Mouse (Mus musculus): ENCODE measurements around the gene Apool. TPM values are rescaled to one million over a fixed set of nuclear protein-coding genes. Genes with fewer than 3 reads are reported as not detected.

Gene Apool
- 81.9 and 85.8 TPM in 2 replicates for polyA plus RNA-seq (2014; fragmentation: Nextera tagmentation; extraction: Ambion mirVana)

DNA sequence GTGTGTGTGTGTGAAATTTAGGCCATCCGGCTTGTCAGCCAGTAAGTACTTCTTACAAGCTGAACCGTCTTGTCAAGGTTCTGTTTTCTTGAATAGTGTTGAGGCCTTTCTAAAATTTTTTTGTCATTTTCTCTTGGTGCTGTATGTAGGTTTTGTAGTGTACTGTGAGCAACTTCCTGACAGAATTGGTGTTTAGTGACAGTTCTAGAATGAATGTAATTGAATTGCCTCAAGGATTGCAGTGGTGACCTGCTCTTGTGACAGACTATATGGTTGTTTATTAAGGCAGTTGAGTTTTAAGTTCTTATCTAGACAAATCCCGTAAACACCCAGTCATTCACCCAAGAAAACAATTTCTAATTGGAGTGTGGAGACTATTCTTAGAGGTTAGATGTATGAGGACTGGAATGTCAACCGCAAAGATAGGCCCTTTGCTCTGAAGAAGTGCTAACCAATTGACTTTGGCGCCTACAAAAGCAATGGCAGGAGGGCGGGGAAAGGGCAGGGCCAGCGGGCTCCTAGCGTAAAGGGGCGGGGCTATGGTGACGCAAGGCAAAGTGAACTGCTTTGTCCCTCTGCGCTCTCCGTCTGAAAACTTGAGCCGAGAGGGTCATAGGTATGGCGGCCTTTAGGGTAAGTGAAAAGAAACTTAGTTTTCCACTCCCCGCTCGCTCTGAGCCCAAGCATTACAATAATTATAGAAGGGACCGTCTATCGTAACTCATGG lies at the start of gene Apool:
TSS of gene Apool (plus strand) at position 531 of the 727 bp plus-strand sequence.
- peak within 1 kb of the TSS; percentile 39 for H3K4me2 ChIP-seq (ENCODE audit: low read depth, low read length)
- WGBS: 24% methylated on average over 17 of the region's 18 CpGs

DNA sequence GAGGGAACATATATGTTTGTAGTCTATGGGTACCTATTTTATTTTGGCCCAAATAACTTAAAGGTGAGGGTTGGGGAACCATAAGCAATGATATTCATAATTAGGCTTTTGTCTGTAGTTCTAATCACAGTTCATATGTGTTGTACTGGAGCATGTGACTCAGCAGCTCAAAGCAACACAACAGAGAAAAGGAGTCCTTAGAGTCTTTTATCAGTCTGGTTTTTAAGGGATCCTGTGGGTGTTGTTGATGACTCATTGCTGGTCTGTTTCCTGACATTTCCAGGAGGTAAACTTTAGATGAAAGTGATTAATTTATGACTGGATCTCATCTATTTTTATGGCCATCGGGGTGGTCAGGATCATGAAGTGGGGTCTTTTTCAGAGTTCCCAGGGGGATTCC lies 37.6 kb upstream of the Apool start:
- Histone ChIP-seq H3K27ac (replicated peaks; ENCODE audit: low read depth, low read length) (no peak overlapping the region), H3K36me3 (replicated peaks; ENCODE audit: control insufficient read depth, insufficient read depth, low read depth, low read length) (no peaks in the 10 kb centered on the region), H3K4me1 (ENCODE audit: control insufficient read depth, insufficient read depth, low read length) (no peaks in the 10 kb centered on the region), H3K4me3 (ENCODE audit: low read depth, low read length) (no peak overlapping the region), H3K9me3 (replicated peaks; ENCODE audit: control insufficient read depth, low read length) (no peaks in the 10 kb centered on the region), H3K9ac (replicated peaks; ENCODE audit: low read length) (no peak overlapping the region), H3K27me3 (ENCODE audit: control insufficient read depth, insufficient read depth, low read length) (no peaks in the 10 kb centered on the region), H3K4me2 (ENCODE audit: low read depth, low read length) (no peak overlapping the region)
- ATAC-seq (replicated peaks; ENCODE audit: insufficient number of reproducible peaks, low FRiP score, low TSS enrichment, low read depth): no peak
- no peak for DNase-seq (ENCODE audit: low spot score)
- WGBS: 80% methylated on average over 1 of the region's 1 CpGs

More for the DNA sequence above, at the start of gene Apool:
- H3K36me3 ChIP-seq (replicated peaks; ENCODE audit: control insufficient read depth, insufficient read depth, low read depth, low read length): no peaks in the 10 kb centered on the region
- no peaks in the 10 kb centered on the region for H3K27me3 ChIP-seq (ENCODE audit: control insufficient read depth, insufficient read depth, low read length)
- H3K4me1 ChIP-seq (ENCODE audit: control insufficient read depth, insufficient read depth, low read length): no peaks in the 10 kb centered on the region
- peak within 1 kb of the TSS; percentile 71 for H3K9ac ChIP-seq (replicated peaks; ENCODE audit: low read length)
- ATAC-seq (replicated peaks; ENCODE audit: insufficient number of reproducible peaks, low FRiP score, low TSS enrichment, low read depth) (peak; percentile 94), DNase-seq (ENCODE audit: low spot score) (peak; percentile 90)
- peak within 1 kb of the TSS; percentile 52 for H3K4me3 ChIP-seq (ENCODE audit: low read depth, low read length)
- no peak within 1 kb of the TSS for H3K27ac ChIP-seq (replicated peaks; ENCODE audit: low read depth, low read length)
- H3K9me3 ChIP-seq (replicated peaks; ENCODE audit: control insufficient read depth, low read length): no peaks in the 10 kb centered on the region

DNA sequence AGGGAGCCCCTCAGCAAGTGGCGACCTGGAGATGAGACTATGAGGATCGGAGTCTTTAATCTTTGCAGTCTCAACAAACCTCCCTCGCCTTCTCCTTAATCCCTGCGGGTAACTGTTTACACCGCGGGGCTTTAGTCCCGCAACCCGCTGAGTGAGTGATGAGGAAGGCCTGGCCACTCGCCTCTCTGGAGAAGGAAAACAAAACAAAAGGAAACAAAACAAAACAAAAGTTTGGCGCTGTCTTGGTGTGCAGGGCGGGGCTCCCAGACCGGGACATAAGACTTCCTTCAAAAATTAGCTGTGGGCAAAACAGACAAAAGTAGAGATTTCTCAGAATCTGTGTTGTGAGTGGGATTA lies 375 bp downstream of the Apool start:
- H3K4me1 ChIP-seq (ENCODE audit: control insufficient read depth, insufficient read depth, low read length): no peaks in the 10 kb centered on the region
- DNase-seq (ENCODE audit: low spot score): peak; percentile 9
- ATAC-seq (replicated peaks; ENCODE audit: insufficient number of reproducible peaks, low FRiP score, low TSS enrichment, low read depth): peak; percentile 63; the same call in 1 of the 2 replicates
- H3K4me3 ChIP-seq (ENCODE audit: low read depth, low read length): peak overlapping the region; percentile 52
- no peaks in the 10 kb centered on the region for H3K9me3 ChIP-seq (replicated peaks; ENCODE audit: control insufficient read depth, low read length)
- H3K27me3 ChIP-seq (ENCODE audit: control insufficient read depth, insufficient read depth, low read length): no peaks in the 10 kb centered on the region
- 12% methylated on average over 12 of the region's 12 CpGs for WGBS
- peak overlapping the region; percentile 71 for H3K9ac ChIP-seq (replicated peaks; ENCODE audit: low read length)
- H3K36me3 ChIP-seq (replicated peaks; ENCODE audit: control insufficient read depth, insufficient read depth, low read depth, low read length): no peaks in the 10 kb centered on the region
- H3K4me2 ChIP-seq (ENCODE audit: low read depth, low read length): no peak overlapping the region; the same call in 1 of the 2 replicates
- no peak overlapping the region for H3K27ac ChIP-seq (replicated peaks; ENCODE audit: low read depth, low read length)

DNA sequence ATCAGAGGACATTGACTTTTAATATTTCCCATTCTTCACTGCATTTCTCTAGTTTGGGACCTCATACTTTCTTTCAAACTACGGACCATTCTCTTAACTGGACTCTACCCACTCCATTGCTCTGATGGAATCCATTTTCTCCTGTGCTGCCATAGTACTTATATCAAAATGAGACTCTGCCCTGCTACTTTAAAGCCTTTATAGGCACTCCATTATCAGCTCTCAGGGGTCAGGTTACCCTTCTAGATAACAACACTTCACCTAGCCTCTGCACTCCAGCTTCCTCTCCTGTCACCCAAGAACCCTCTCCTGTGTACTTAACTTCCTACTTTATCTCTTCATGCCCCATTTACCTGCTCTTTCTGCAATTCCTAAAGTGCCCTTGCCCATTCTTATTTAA lies 960 bp downstream of the Apool start:
- H3K27ac ChIP-seq (replicated peaks; ENCODE audit: low read depth, low read length): no peak overlapping the region
- 59% methylated on average over 1 of the region's 1 CpGs for WGBS

GRCm38 (mm10) chrX:112320273-112320672 lies 9.1 kb downstream of the Apool start:
- Histone ChIP-seq H3K4me1 (ENCODE audit: control insufficient read depth, insufficient read depth, low read length) (no peaks in the 10 kb centered on the region), H3K27ac (replicated peaks; ENCODE audit: low read depth, low read length) (no peak overlapping the region), H3K9ac (replicated peaks; ENCODE audit: low read length) (no peak overlapping the region), H3K9me3 (replicated peaks; ENCODE audit: control insufficient read depth, low read length) (no peaks in the 10 kb centered on the region), H3K4me2 (ENCODE audit: low read depth, low read length) (no peak overlapping the region), H3K4me3 (ENCODE audit: low read depth, low read length) (no peak overlapping the region), H3K36me3 (replicated peaks; ENCODE audit: control insufficient read depth, insufficient read depth, low read depth, low read length) (no peaks in the 10 kb centered on the region), H3K27me3 (ENCODE audit: control insufficient read depth, insufficient read depth, low read length) (no peaks in the 10 kb centered on the region)
- DNase-seq (ENCODE audit: low spot score): no peak
- no peak for ATAC-seq (replicated peaks; ENCODE audit: insufficient number of reproducible peaks, low FRiP score, low TSS enrichment, low read depth)

More for the DNA sequence above, 960 bp downstream of the Apool start:
- Histone ChIP-seq H3K4me3 (ENCODE audit: low read depth, low read length) (peak overlapping the region; percentile 52), H3K4me2 (ENCODE audit: low read depth, low read length) (peak overlapping the region; percentile 39), H3K4me1 (ENCODE audit: control insufficient read depth, insufficient read depth, low read length) (no peaks in the 10 kb centered on the region), H3K36me3 (replicated peaks; ENCODE audit: control insufficient read depth, insufficient read depth, low read depth, low read length) (no peaks in the 10 kb centered on the region), H3K27me3 (ENCODE audit: control insufficient read depth, insufficient read depth, low read length) (no peaks in the 10 kb centered on the region), H3K9ac (replicated peaks; ENCODE audit: low read length) (no peak overlapping the region), H3K9me3 (replicated peaks; ENCODE audit: control insufficient read depth, low read length) (no peaks in the 10 kb centered on the region)
- no peak for ATAC-seq (replicated peaks; ENCODE audit: insufficient number of reproducible peaks, low FRiP score, low TSS enrichment, low read depth)
- no peak for DNase-seq (ENCODE audit: low spot score)

GRCm38 (mm10) chrX:112339486-112339885 lies 28.4 kb downstream of the Apool start:
- no peaks in the 10 kb centered on the region for H3K9me3 ChIP-seq (replicated peaks; ENCODE audit: control insufficient read depth, low read length)
- no peaks in the 10 kb centered on the region for H3K4me1 ChIP-seq (ENCODE audit: control insufficient read depth, insufficient read depth, low read length)
- no peak overlapping the region for H3K4me2 ChIP-seq (ENCODE audit: low read depth, low read length)
- DNase-seq (ENCODE audit: low spot score) (no peak), ATAC-seq (replicated peaks; ENCODE audit: insufficient number of reproducible peaks, low FRiP score, low TSS enrichment, low read depth) (no peak)
- H3K36me3 ChIP-seq (replicated peaks; ENCODE audit: control insufficient read depth, insufficient read depth, low read depth, low read length): no peaks in the 10 kb centered on the region
- WGBS: 67% methylated on average over 3 of the region's 3 CpGs
- no peak overlapping the region for H3K27ac ChIP-seq (replicated peaks; ENCODE audit: low read depth, low read length)
- H3K9ac ChIP-seq (replicated peaks; ENCODE audit: low read length): no peak overlapping the region
- H3K27me3 ChIP-seq (ENCODE audit: control insufficient read depth, insufficient read depth, low read length): no peaks in the 10 kb centered on the region
- no peak overlapping the region for H3K4me3 ChIP-seq (ENCODE audit: low read depth, low read length)

DNA sequence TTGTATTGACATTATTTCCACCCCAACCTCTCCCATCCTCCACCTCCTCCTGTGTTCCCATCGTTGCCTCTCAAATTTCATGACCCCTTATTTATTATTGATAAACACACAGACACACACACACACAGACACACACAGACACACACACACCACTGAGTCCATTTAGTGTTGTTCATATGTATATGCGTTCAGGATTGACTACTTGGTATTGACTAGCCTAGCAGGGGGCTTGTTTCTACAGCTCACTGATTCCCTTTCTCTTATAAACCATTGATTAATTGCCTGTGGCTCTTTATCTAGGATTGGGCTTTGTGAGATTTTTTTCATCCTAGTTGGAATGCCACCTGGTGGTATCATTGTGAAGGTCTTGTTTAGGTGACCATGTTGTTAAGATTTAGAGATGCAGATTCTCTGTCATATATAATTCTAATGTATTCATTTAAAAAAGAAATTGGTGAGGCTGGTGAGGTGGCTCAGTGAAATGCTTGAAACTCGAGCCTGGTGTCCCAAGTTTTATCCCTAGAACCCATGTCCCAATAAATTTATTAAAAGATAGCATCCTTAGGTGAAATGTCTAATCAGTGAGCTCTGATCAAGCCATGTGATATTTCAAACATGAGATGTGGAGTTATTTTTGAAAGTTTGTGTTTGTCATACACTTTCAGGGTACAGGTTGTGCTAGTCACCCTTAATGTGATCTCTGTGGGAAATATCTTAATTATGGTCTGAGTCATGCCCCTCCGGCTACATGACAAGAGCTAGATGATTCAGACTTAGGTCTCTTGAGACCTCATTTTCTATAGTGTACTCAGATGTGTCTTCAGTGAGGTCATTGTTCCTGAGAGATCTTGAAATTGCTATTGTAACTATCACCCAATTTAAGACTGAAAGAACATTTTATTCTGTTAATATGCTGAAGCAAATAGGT lies 36.6 kb downstream of the Apool start:
- H3K27ac ChIP-seq (replicated peaks; ENCODE audit: low read depth, low read length): no peak overlapping the region
- no peak overlapping the region for H3K4me2 ChIP-seq (ENCODE audit: low read depth, low read length)
- 63% methylated on average over 4 of the region's 4 CpGs for WGBS
- H3K4me1 ChIP-seq (ENCODE audit: control insufficient read depth, insufficient read depth, low read length): no peaks in the 10 kb centered on the region
- H3K9me3 ChIP-seq (replicated peaks; ENCODE audit: control insufficient read depth, low read length): no peaks in the 10 kb centered on the region
- ATAC-seq (replicated peaks; ENCODE audit: insufficient number of reproducible peaks, low FRiP score, low TSS enrichment, low read depth) (no peak), DNase-seq (ENCODE audit: low spot score) (no peak)
- no peak overlapping the region for H3K4me3 ChIP-seq (ENCODE audit: low read depth, low read length)
- H3K27me3 ChIP-seq (ENCODE audit: control insufficient read depth, insufficient read depth, low read length): no peaks in the 10 kb centered on the region
- H3K36me3 ChIP-seq (replicated peaks; ENCODE audit: control insufficient read depth, insufficient read depth, low read depth, low read length): no peaks in the 10 kb centered on the region
- no peak overlapping the region for H3K9ac ChIP-seq (replicated peaks; ENCODE audit: low read length)

GRCm38 (mm10) chrX:112348395-112348791 lies 37.3 kb downstream of the Apool start:
- peak; percentile 54 for DNase-seq (ENCODE audit: low spot score)
- Histone ChIP-seq H3K4me1 (ENCODE audit: control insufficient read depth, insufficient read depth, low read length) (no peaks in the 10 kb centered on the region), H3K9me3 (replicated peaks; ENCODE audit: control insufficient read depth, low read length) (no peaks in the 10 kb centered on the region), H3K27me3 (ENCODE audit: control insufficient read depth, insufficient read depth, low read length) (no peaks in the 10 kb centered on the region), H3K4me2 (ENCODE audit: low read depth, low read length) (no peak overlapping the region), H3K36me3 (replicated peaks; ENCODE audit: control insufficient read depth, insufficient read depth, low read depth, low read length) (no peaks in the 10 kb centered on the region), H3K4me3 (ENCODE audit: low read depth, low read length) (no peak overlapping the region), H3K27ac (replicated peaks; ENCODE audit: low read depth, low read length) (no peak overlapping the region), H3K9ac (replicated peaks; ENCODE audit: low read length) (no peak overlapping the region)
- 34% methylated on average over 3 of the region's 3 CpGs for WGBS
- no peak for ATAC-seq (replicated peaks; ENCODE audit: insufficient number of reproducible peaks, low FRiP score, low TSS enrichment, low read depth)
